Mouse (Mus musculus): ENCODE measurements around the gene Cyp2b13. TPM values are rescaled to one million over a fixed set of nuclear protein-coding genes. Genes with fewer than 3 reads are reported as not detected.
"Not testable (repeated sequence)": the region's sequence is repeated elsewhere in the genome, so short reads cannot be mapped to it uniquely, and the experiment has no call there.

The Cyp2b13 gene
- polyA plus RNA-seq, 1 experiment from 2014 or later: not detected

GRCm38 (mm10) chr7:26143657-26144056 lies 82.4 kb downstream of the Cyp2b13 start:
- not testable (repeated sequence) for ATAC-seq (replicated peaks; ENCODE audit: insufficient number of reproducible peaks, low FRiP score, low TSS enrichment, low read depth)
- WGBS: 60% methylated on average over 1 of the region's 3 CpGs

More at GRCm38 (mm10) chr7:26143657-26144056, 82.4 kb downstream of the Cyp2b13 start:
- not testable (repeated sequence) for H3K27ac ChIP-seq (replicated peaks; ENCODE audit: low read depth, low read length); H3K4me2 ChIP-seq (ENCODE audit: low read depth, low read length); H3K4me3 ChIP-seq (ENCODE audit: low read depth, low read length); H3K9me3 ChIP-seq (replicated peaks; ENCODE audit: control insufficient read depth, low read length); H3K4me1 ChIP-seq (ENCODE audit: control insufficient read depth, insufficient read depth, low read length); H3K36me3 ChIP-seq (replicated peaks; ENCODE audit: control insufficient read depth, insufficient read depth, low read depth, low read length); DNase-seq (ENCODE audit: low spot score); H3K9ac ChIP-seq (replicated peaks; ENCODE audit: low read length); H3K27me3 ChIP-seq (ENCODE audit: control insufficient read depth, insufficient read depth, low read length)

Other genes starting within 250 kb of the Cyp2b13 start
- gene Cyp2s1, start 244.6 kb upstream of the Cyp2b13 start, polyA plus RNA-seq (2014; fragmentation: Nextera tagmentation; extraction: Ambion mirVana): 2.5 and 3.4 TPM in 2 replicates
- gene Cyp2b10, start 163.9 kb upstream of the Cyp2b13 start, polyA plus RNA-seq (2014; fragmentation: Nextera tagmentation; extraction: Ambion mirVana): not detected in 2 replicates
- gene Cyp2b9, start 111.9 kb downstream of the Cyp2b13 start, polyA plus RNA-seq (2014; fragmentation: Nextera tagmentation; extraction: Ambion mirVana): not detected in 2 replicates
- gene Vmn1r184, start 198.8 kb downstream of the Cyp2b13 start, polyA plus RNA-seq (2014; fragmentation: Nextera tagmentation; extraction: Ambion mirVana): not detected in 2 replicates
- gene Cyp2a4, start 245.7 kb downstream of the Cyp2b13 start, polyA plus RNA-seq (2014; fragmentation: Nextera tagmentation; extraction: Ambion mirVana): not detected in 2 replicates